Mouse (Mus musculus) myocyte (in vitro differentiated cells): Measurements from ENCODE around the gene Cep170.

Experiments used
- CEBPB ChIP-seq: IDR thresholded peaks from 2 replicates; pipeline ENCODE4 v1.6.1; 2011; ENCODE audit warnings: mild to moderate bottlenecking, moderate library complexity; ENCODE audit not compliant: poor library complexity, insufficient read depth, severe bottlenecking
- E2F4 ChIP-seq: IDR thresholded peaks from one replicate; pipeline ENCODE4 v1.6.1; 2011; ENCODE audit warnings: mild to moderate bottlenecking, control low read depth, moderate library complexity; ENCODE audit not compliant: insufficient read depth
- MAX ChIP-seq: IDR thresholded peaks from one replicate; pipeline ENCODE4 v1.6.1; 2011; ENCODE audit warnings: low read depth, mild to moderate bottlenecking, control low read depth
- MYOD1 ChIP-seq, 3 experiments: IDR thresholded peaks; one replicate each; pipeline ENCODE4 v1.6.1; 2011; ENCODE audit warnings: control low read depth in 2 of 3, low read depth in 2 of 3, mild to moderate bottlenecking in 2 of 3, moderate library complexity in 1 of 3; ENCODE audit not compliant: insufficient read length in 2 of 3, control insufficient read depth in 1 of 3
- MYOG ChIP-seq, 3 experiments: IDR thresholded peaks; one replicate each; pipeline ENCODE4 v1.6.1; 2011; ENCODE audit warnings: control low read depth in 2 of 3, low read depth in 2 of 3, mild to moderate bottlenecking in 2 of 3; ENCODE audit not compliant: insufficient read length in 2 of 3, control insufficient read depth in 1 of 3, insufficient read depth in 1 of 3
- POLR2A ChIP-seq: IDR thresholded peaks from one replicate; pipeline ENCODE4 v1.6.1; 2011; ENCODE audit warnings: low read depth, mild to moderate bottlenecking, control low read depth, moderate library complexity; ENCODE audit not compliant: insufficient read length
- POLR2AphosphoS2 ChIP-seq: IDR thresholded peaks from one replicate; pipeline ENCODE4 v1.6.1; 2011; ENCODE audit warnings: low read depth, control low read depth; ENCODE audit not compliant: insufficient read length
- REST ChIP-seq: IDR thresholded peaks from one replicate; pipeline ENCODE4 v1.6.1; 2011; ENCODE audit warnings: mild to moderate bottlenecking, control low read depth, moderate library complexity; ENCODE audit not compliant: insufficient read depth, insufficient read length
- TCF12 ChIP-seq: IDR thresholded peaks from one replicate; pipeline ENCODE4 v1.6.1; 2011; ENCODE audit warnings: mild to moderate bottlenecking, control low read depth; ENCODE audit not compliant: poor library complexity, insufficient read depth, severe bottlenecking
- USF1 ChIP-seq: IDR thresholded peaks from one replicate; pipeline ENCODE4 v1.6.1; 2011; ENCODE audit warnings: low read depth, mild to moderate bottlenecking, control low read depth, moderate library complexity

- TF ChIP-seq POLR2A = no peak
- no peak for TF ChIP-seq CEBPB
- no peak for TF ChIP-seq MAX
- TF ChIP-seq MYOD1 (IDR thresholded peaks at IDR 0.05; ENCODE audit: control insufficient read depth in 1 of 3, insufficient read length in 2 of 3, low read depth in 2 of 3) = no peak
- no peak for TF ChIP-seq POLR2AphosphoS2
- no peak for TF ChIP-seq E2F4
- TF ChIP-seq USF1 = no peak
- no peak for TF ChIP-seq MYOG (IDR thresholded peaks at IDR 0.05; ENCODE audit: control insufficient read depth in 1 of 3, insufficient read depth in 1 of 3, insufficient read length in 2 of 3, low read depth in 2 of 3)
- no peak for TF ChIP-seq TCF12
- TF ChIP-seq REST = no peak
These were observed 15.2 kb downstream of the Cep170 start for GRCm38 (mm10) chr1:176798673-176799072.
